Mouse (Mus musculus) ES-CJ7 (cell line): ENCODE measurements around the gene Gm10490.
"Not testable (repeated sequence)": the region's sequence is repeated elsewhere in the genome, so short reads cannot be mapped to it uniquely, and the experiment has no call there.

Source experiments
- DNase-seq: peaks from one replicate; pipeline ENCODE4 v3.0.0; 2011; ENCODE audit warnings: low read depth, low spot score

The Gm10490 gene

DNA sequence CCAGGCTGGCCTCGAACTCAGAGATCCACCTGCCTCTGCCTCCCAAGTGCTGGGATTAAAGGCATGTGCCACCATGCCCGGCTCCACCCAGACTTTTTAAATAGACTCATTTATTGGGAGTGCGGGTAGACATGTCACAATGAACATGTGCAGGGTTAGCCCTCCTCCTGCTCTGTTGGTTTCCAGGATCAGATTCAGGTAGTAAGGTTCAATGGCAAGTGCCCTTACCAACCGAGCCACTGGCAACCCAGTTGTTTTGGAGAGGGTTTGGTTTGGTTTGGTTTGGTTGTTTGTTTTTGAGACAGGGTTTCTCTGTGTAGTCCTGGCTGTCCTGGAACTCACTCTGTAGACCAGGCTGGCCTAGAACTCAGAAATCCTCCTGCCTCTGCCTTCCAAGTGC, at the start of gene Gm10490:
Gm10490 (plus strand) TSS at position 301 of the 400 bp plus-strand sequence.
- DNase-seq, result not testable (repeated sequence)

GRCm38 (mm10) chrX:7863181-7863580, 46.2 kb upstream of the Gm10490 start:
- DNase-seq, result no peak

GRCm38 (mm10) chrX:7864551-7864950, 44.8 kb upstream of the Gm10490 start:
- no peak for DNase-seq

DNA sequence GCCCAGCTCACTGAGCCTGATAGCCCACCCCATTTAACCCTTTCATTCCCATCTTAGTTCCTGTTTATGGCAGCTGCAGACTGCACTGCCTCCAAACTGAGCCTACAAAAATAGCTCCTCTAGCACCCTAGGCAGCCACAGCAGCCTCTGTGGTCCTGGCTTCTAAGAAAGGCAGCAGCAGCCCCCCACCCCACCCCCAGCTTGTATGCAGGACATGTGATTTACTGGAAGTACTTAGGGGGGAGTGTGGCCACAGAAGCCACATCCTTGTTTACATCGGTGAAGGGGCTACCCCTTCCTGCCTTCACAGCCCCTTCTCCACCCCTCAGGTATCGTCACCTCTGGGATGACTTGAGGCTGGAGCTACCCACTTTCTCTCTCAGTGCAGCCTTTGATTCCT, 44.0 kb upstream of the Gm10490 start:
- no peak for DNase-seq

DNA sequence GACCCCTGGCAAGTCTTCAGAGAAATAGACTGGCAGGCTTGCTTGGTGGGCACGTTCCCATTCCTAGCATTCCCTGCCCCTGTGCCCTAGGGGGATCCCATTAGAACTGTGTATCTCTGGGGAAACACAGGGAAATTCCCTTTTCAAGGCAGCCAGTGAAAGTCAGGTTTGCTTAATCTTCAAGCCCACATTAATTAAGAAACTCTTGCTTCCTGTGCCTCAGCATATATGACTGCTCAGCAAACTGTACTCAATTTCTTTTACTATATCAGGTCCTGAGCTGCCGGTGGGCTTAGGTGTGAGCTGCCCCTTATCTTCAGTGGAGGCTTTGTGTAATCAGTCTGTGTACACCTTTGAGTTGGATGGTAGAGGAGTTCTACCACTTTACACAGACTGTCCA, 43.6 kb upstream of the Gm10490 start:
- no peak for DNase-seq

- DNase-seq, result no peak
These were observed 42.2 kb upstream of the Gm10490 start for GRCm38 (mm10) chrX:7867141-7867540.

DNA sequence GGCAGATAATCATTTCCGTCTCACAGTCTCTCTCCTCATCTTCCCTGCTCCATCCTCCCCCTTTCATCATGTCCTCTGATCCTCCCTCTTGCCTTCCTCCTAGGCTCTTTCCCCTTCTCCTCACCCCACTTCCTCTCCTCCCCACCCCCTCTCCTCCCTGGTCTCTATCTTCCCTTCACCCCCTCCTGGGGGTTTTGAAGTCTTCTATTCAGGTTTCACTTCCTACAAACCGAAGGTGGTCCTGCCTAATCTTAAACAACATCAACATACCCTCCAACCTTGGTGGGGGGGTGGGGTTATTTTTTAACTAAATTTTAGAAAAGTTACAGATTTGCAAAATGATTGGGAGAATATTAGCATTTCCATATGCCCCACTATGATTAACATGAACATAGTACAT, 40.8 kb upstream of the Gm10490 start:
- DNase-seq, result peak; percentile 10

DNA sequence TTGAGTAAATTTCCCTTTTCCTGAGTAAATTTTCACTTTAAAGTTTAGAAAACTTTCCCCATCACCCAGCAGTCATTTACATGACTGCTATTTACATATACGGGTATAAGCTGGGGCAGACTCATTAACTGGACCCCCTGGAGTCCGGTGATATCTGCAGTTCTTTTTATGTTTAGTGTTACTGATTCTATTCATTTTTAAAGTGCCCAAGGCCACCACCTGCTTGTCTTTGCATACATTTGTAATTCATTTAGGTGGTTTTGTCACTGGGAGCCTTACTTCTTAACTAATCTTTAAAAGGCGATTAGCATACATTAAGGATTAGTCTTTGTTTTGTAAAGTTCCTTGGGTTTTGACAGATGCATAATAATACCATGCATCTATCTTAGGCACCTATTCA, 39.5 kb upstream of the Gm10490 start:
- DNase-seq, result peak; percentile 63

DNA sequence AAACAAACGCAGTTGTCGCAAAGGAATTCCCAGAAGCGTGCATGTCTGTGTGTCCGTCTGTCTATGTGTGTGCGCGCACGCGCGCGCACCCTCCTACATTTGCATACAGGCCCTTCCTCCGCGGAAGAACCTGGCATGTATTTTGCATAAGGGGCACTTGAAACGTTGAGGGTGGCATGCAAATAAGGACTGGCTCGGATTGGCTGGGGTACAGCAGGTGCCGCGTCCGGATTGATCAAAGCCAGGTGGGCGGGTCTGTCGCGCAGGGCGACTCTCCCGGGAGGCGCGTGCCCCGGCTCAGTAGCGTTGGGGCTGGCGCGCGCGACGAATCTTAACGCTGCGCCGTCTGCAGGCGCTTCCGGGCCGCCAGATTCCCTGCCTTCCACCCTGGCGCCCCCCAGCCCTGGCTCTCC, 31.3 kb upstream of the Gm10490 start, which contains the start of gene Pim2:
Pim2 (plus strand) TSS at position 256 of the 413 bp plus-strand sequence.
- DNase-seq, result peak; percentile 93

DNA sequence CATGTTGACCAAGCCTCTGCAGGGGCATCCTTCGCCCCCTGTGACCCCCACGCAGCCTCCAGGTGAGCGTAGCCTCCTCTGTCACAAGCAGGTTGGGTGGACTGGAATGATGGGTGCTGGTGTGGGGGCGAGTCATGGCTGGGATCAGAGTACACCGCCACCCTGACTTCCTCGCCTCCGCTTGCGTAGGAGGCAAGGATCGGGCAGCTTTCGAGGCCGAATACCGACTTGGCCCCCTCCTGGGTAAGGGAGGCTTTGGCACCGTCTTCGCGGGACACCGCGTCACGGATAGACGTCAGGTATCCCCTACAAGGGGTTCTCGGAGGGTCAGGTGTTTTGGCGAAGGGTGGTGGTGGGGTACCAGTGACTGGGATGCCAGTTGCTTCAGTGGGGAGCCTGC, 30.8 kb upstream of the Gm10490 start:
- no peak for DNase-seq

GRCm38 (mm10) chrX:7879819-7880218, 29.5 kb upstream of the Gm10490 start:
- peak; percentile 90 for DNase-seq

DNA sequence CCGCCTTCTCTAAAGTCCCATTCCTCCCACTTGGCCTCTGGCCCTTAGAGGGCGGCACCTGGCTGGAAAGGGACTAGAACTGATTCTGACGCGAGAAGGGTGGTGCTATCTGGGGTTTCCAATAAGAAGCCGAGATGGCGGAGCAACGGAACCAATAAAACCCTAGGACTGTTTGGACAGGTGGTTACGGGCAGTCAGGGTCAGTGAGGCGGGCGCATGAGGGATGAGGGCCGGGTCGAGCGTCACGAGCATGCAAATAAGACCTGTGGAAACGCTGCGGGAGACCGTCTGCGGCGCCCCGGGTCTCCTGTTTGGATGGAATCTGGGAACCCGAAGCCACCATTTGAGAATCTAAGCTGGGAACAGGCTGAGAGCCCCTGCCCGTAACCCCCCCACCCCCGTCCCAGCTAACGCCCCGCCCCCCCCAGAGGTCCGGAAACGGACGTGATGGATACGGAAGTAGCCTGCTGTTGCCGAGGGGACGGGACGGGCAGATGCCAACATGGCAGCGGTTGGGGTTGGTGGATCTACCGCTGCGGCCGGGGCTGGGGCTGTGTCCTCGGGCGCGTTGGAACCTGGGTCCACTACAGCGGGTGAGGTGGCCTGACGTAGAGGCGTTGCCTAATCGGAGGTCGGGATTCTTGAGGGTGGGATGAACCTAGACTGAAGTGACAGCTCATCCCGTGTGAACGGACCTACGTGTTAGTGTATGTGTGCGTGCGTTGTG, 25.3 kb upstream of the Gm10490 start, which contains the start of gene Slc35a2:
Slc35a2 (plus strand) TSS at position 188 of the 727 bp plus-strand sequence.
- peak; percentile 86 for DNase-seq

GRCm38 (mm10) chrX:7898211-7898610, 11.1 kb upstream of the Gm10490 start:
- no peak for DNase-seq

DNA sequence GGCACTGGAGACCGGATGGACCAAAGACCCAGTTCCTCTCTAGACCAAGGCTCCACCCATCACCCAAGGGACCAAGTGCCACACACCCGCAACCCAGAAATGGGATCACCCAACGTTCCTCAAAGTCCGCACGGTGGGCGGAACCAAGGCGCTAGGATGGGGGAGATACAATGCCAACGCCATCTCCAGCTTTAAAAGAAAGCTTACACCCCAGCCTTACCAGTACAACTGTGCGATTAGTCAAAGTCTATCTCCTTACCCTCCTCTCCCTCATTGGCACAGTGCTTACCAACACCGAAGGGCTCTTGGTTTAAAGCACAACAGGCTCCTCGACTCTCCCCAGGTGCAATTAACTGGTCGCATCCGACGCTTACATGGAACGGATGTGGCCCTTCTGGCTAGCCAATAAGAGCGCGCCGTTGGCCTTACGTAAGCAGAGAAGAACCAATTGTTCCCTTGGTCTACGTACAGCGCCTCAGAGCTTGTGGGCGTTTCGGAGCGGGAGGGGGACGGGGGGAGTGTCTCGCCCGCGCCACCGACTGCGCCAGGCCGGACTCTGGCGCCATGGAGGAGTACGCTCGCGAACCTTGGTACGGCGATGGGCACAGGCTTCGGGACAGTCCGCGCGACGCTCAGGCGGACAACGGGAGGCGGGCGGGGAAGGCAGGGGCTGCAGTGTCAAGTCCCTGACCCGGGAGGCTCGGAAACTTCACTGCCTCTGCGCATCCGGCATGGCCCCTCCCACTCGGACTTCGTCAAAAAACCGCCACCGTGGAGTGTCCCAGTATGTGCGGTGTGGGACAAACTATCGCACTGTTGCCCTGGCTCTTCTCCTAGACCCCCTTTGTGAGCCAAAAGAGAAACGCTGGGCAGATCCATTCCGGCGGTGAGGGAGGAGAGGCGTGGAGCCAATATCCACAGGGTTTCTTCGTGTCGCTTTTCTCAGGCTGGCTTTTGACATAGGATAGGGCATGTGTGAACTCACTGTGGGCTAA, 10.2 kb upstream of the Gm10490 start, which contains the start of the genes Pqbp1 and Timm17b:
Pqbp1 (minus strand) TSS at position 390 of the 995 bp plus-strand sequence.
Timm17b (plus strand) TSS at position 478 of the 995 bp plus-strand sequence.
- peak; percentile 93 for DNase-seq

- no peak for DNase-seq
These were observed 4.9 kb upstream of the Gm10490 start for GRCm38 (mm10) chrX:7904441-7904840.

DNA sequence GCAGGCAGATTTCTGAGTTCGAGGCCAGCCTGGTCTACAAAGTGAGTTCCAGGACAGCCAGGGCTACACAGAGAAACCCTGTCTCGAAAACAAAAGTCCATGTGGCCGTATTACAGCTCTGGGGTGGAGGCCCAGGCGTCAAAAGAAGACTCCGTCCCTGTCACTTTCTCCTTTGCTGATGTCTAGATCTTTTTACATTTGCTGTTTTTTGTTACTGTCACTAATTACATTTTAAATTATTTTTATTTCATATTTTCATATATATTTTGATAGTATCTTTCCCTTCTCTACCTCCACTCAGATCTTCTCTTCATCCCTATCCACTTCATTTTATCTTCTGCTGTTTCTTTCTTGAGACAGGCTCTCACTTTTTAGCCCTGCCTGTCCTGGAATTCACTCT, 1.6 kb upstream of the Gm10490 start, which contains the start of gene Gm10491:
Gm10491 (minus strand) TSS at position 101 of the 400 bp plus-strand sequence.
- no peak for DNase-seq

GRCm38 (mm10) chrX:7910473-7910872, 1.1 kb downstream of the Gm10490 start:
- peak; percentile 25 for DNase-seq

DNA sequence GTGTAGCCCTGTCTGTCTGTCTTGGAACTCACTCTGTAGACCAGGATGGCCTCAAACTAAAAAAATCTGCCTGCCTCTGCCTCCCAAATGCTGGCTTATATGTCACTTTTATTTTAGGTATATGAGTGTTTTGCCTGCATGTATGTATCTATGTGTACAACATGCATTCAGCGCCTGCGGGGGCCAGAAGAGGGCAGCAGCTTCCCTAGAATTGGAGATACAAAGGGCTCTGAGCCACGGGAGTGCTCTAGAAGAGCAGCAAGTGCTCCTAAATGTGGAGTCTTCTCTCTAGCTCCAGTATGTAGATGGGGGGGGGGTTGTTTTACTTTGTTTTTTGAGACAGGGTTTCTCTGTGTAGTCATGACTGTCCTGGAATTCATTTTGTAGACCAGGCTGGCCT, 6.3 kb downstream of the Gm10490 start:
- DNase-seq, result not testable (repeated sequence)

DNA sequence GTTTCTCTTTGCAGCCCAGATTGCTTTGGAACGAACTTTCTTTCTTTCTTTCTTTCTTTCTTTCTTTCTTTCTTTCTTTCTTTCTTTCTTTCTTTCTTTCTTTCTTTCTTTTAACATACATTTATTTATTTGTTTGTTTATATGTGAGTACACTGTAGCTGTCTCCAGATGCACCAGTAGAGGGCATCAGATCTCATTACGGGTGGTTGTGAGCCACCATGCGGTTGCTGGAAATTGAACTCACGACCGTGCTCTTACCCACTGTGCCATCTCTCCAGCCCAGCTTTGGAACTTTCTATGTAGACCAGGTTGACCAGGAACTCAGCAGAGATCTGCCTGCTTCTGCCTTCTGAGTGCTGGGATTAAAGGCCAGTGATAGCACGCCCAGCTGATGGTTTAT, 8.6 kb downstream of the Gm10490 start:
- peak; percentile 22 for DNase-seq

DNA sequence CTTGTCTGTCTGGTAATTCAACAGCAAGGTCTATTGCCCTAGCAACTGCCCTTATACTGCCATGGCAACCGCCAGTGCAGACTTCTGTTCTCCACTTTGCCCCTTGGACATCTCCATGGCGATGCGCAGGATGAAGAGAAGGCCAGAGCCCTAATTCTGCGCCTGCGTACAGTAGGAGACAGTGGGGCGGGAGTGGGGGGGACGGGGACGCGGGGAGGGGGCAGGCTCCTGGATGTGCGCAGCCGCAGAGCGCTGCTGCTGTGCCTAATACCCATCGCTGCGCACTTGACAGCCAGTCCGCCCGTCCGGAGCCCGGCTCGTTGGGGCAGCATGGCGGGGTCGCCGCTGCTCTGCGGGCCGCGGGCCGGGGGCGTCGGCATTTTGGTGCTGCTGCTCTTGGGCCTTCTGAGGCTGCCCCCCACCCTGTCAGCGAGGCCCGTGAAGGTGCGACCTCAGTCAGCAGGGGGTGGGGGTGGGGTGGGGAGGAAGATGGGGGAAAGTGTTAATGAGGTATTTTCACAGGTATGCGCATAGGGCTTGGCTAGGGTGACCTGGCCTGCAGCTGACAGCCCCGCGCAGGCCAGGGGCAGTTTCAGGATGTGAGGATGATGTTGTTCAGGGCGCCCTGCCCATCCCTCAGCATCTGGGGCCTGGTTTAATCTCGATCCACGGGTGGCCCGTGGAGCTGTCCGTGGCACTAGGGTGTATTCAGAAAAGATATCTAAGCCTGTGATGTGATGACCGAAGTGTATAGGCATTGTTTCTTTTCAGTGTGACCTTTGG, 10.4 kb downstream of the Gm10490 start, which contains the start of gene Pcsk1n:
Pcsk1n (plus strand) TSS at position 222 of the 783 bp plus-strand sequence.
- DNase-seq, result peak; percentile 74

DNA sequence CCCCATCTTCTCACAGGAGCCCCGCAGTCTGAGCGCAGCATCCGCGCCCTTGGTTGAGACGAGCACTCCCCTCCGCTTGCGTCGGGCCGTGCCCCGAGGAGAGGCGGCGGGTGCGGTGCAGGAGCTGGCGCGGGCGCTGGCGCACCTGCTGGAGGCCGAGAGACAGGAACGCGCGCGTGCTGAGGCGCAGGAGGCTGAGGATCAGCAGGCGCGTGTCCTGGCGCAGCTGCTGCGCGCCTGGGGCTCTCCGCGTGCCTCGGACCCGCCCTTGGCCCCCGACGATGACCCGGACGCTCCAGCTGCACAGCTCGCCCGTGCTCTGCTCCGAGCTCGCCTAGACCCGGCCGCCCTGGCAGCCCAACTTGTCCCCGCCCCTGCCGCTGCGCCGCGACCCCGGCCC, 12.7 kb downstream of the Gm10490 start:
- peak; percentile 30 for DNase-seq
